Mouse (Mus musculus) erythroblast, embryonic 14.5 days (primary cell): ENCODE results near the gene Tnpo2.

Experiments used
- GATA1 ChIP-seq: IDR thresholded peaks from 2 replicates; pipeline ENCODE4 v1.6.1; 2012; ENCODE audit warnings: low read length, inconsistent platforms, mixed read lengths
- TAL1 ChIP-seq: IDR thresholded peaks from 3 replicates; pipeline ENCODE4 v1.6.1; 2012; ENCODE audit warnings: low read length, inconsistent platforms, mixed read lengths

DNA sequence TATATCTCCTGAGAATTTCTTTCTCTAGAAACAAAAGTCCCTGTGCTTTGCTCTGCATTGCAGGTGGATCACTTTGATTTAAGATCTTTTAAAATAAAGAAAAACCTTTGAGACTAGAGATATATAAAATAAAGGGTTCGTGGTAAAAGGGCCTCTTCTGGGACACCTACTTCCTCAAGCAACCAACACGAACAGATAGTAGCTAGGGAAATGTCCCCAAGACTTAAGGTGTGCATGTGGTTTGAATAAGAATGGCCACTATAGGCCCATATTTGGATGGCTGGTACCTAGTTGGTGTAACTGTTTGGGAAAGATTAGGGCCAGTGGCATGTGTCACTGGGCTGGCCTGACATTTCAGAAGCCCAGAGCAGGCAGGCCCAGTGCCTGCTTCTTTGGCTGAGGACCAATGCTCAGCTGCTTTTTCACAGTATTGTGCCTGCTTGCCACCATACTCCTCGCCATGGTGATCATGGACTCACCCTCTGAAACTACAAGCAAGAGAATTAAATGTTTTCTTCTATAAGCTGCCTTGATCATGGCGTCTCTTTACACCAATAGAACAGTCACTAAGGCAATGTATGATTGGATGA lies 63.5 kb downstream of the Tnpo2 start:
- TF ChIP-seq GATA1 (no peak), TAL1 (no peak)
